Mouse (Mus musculus) monocyte, adult 5-6 weeks (primary cell): ENCODE measurements around the gene Tapt1. TPM values are rescaled to one million over a fixed set of nuclear protein-coding genes. Genes with fewer than 3 reads are reported as not detected.
A peak's percentile ranks its signal among the peaks of the same experiment; 100 is the strongest.

ENCODE experiments used
- ATAC-seq: fragments of 153-309, 156-312 bp; replicated peaks from 2 replicates; pipeline ENCODE4 v1.8.0; 2017; ENCODE audit warnings: mild to moderate bottlenecking; ENCODE audit not compliant: low TSS enrichment, insufficient number of reproducible peaks, severe bottlenecking, poor library complexity, low FRiP score
- total RNA-seq: library from RNA; stranded (forward); fragments of 200-1000, 200-491, 200-594 nt; gene quantifications from 3 replicates; pipeline ENCODE4 v1.2.3, GENCODE M21; 2017

Tapt1 gene
- total RNA-seq, 1 experiment from 2014 or later = 60.4 TPM

DNA sequence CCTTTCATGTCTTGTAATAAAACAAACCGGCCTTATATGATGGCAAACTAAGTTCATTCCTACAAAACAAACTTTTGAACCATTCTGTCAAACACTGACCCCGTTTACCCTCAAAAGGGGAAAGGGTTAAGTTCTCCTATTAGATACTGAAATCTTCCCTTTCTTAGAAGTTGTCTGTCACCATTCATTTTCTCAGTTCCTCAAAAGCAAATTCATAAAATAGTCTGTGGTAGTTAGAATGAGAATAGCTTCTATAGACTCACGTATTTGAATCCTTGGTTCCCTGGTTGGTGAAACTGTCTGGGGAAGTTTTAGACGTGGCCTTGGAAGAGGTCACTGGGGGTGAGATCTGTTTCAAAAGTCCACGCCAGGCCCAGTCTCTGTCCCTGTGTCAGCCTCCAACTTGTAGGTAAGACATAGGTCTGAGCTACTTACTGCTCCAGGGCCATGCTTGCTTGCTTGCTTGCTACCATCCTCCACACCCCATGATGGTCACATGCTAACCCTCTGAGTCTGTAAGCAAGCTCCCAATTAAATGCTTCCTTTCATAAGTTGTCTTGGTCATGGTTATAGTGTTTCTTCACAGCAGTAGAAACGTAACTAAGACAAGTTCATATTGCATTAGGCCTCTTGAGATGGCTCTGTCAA lies 14.5 kb downstream of the Tapt1 start:
- ATAC-seq = peak; percentile 18; the same call in 1 of the 2 replicates

DNA sequence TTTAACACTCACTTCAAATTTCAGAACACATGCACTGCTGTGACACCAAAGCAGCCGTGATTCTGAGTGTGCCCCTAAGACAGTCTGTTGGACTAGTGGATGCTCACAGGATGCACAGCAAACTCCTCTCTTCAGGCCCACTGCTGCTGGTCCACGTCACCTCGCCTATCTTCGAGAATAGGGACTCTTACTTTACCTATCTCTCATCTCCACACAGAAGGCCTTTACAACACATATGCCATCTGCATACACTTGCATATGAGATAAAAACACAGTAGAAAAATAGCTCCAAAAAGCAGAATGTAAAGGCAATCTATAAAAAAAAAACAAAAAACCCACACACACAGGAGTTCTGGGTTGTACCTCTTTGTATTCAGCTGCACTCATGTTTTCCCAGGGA lies 19.1 kb downstream of the Tapt1 start:
- ATAC-seq = no peak

- ATAC-seq = no peak
Observed at GRCm38 (mm10) chr5:44206651-44207050, 19.8 kb downstream of the Tapt1 start.

DNA sequence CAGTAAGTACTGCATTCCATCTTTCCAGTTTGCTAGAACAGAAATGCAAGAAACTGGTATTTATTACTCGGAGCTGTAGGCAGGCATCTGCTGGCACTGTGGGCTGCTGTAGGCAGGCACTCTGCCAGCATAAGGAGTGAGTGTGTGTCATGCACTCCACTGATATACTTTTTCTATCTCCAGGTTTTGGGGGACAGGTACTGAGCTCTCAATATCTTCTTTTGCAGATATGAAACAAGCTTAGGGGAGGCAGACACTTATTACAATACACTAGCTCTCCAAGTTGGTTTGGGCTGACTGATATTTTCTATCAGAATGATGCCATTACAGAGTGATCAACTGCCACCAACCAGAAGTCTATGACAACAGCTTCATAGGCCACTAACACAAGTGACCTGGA lies 23.0 kb downstream of the Tapt1 start:
- no peak for ATAC-seq

DNA sequence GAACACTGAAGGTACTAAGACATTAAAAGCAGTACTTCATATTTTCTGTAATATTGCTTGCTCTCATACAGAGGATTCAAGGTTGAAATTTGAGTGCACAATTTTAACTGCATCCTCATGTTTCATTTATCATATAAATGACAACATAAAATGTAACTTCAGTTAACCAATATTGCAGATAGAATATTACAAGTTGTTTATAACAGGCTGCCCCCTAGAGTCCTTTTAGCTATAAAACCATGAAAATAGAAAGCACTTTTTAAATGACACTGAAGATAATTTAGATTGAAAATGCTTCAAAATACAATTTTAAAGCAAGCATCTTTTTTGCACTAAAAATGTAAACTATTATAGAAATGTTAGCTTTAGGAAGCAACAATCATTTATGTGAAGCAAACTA lies 24.8 kb downstream of the Tapt1 start:
- ATAC-seq = no peak

DNA sequence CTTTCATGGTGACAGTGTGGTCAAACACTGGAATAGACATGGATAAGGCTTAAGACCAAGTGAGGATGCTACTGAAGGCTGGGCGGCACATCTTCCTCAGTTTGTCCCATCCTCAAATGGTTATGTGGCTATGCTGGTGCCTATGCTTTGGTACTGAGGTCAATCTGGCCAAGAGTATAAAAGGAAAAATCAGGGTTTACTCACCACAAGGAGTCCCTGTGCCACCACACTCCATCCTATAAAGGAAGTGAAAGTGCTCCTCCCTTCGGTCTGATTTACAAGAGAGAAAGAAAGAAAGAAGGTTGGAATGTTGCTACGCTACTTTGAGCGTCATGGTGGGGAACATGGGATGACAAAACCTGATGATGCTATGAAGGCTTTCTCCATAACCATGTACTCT lies 27.3 kb downstream of the Tapt1 start:
- ATAC-seq = peak; percentile 31; the same call in 1 of the 2 replicates

DNA sequence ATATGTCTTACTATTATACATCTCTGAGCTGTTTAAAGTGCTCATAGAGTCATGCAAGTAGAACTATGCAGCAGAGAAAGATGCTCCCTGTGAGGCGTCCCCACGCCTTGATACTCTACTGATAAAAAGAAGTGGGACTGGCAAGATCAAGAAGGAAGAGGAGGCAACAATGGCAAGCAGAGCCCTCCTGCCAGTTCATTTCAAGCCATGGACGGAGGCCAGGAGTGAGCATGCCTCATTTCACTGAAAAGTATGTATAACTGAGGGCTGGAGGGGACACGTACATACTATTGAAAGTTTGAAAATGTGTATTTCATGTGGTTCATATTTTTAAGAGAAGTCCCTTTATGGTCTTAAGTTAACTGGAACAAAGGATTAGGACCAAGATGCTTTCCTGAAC lies 28.0 kb downstream of the Tapt1 start:
- ATAC-seq = no peak

DNA sequence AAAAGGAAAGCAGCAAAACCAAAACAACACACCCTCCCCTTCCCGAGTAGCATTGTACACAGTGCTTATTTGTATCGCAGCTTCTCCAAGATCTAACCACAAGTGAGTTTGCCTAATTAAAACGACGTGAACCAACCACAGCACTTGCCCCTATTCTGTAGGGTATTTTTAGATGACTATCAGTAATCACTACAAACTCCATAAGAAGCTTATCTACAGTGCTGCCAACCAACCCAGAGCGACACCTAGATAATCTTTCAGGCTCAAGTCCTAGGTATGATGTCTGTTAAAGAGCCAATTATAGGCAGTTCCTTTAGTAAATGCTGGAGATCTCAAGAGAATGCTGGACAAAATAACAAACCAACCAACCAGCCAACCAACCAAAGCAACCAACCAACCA lies 28.6 kb downstream of the Tapt1 start:
- no peak for ATAC-seq

DNA sequence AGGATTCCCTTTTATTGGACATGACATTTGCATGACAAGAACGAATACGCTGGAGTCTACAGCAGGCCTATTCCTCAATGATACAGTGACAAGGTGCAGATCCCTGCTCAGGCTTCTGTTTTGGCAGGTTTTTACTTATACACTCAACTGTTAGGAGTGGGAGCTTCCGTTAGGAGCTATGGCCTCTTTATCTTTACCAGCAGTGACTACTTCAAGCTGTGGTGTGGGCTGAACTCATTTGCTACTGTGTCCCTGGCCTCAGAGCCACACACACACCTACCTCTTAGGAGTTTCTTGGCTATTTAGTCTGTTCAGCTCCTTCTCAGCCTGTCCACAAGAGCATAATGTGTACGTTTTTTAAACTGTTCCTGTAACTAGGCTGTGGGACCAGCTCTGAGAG lies 30.3 kb downstream of the Tapt1 start:
- ATAC-seq = no peak

- ATAC-seq = no peak
Observed at GRCm38 (mm10) chr5:44187370-44187769, 39.1 kb downstream of the Tapt1 start.

DNA sequence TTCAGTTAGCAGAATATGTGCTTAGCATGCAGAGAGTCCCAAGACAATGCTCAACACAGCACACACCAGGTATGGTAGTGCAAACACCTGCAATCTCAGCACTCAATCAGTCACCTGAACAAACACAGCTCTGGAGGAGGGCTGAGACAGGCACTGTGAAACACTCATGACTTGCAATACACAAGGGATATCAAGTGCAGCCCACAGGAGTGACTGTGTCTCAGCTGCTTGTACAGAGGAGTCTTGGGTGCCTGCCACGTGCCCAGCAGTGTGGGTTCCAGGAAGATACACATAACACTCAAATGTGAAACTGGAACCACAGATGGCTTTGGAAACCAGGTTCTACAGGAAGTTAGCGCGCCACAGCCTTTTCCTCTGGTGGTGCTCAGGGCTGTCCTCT lies 44.8 kb downstream of the Tapt1 start:
- ATAC-seq = 0 out of 2 replicates have a peak, but pooled peaks have one; percentile 22

DNA sequence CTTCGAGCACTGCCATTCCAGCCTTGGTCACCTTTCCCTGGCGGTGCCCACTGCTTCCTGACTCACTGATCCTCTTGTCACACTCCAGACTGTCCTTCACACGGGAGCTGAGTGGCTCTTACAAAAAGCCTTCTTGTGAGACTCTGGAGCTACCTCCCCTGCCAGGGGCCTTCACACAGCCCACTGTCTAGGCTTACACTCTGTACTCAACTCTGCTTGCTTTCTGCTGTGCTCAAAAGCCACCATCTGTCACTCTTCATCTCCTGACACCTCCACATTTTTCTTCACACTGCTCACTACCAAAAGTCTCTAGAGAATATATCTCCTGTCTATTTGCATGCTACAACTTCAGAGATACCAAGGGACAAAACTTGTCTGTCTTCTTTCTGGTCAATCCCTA lies 46.0 kb downstream of the Tapt1 start:
- no peak for ATAC-seq

DNA sequence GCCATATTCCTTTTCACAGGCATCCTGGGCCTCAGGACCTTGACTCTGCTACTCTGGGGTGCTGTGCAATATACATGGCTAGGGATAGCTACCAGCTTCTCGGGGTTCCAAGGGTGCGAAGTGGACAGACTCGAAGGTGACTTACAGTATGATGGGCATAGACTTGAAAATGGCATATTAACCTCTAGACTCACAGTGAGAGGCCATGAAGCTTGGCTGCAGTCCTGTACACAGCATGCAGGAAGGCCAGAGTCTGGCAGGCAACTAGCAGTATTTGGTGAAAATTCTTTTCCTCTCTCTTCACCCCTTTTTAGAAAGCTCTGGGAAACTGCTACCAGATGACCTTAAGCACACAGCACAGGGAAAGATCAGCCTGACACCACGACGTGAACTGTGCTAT lies 52.4 kb downstream of the Tapt1 start:
- no peak for ATAC-seq

DNA sequence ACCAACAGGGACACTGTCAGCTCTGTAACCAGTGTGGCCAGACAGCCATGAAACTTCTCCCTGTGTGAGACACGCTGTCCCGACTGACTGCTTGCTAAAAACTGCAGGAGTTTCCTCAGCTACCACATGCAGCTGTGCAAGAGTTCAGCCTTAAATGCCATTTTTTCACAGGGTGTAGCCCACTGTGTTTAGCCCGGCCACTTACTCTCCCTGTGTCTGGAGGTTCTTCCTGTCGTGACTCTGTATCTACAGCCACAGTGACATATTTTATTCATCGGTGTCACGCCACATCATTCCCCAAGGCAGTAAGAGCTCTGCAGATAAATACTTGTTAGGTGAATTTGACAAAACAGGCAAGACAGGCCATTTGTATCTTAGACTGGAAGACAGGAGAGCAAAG lies 59.6 kb downstream of the Tapt1 start:
- ATAC-seq = no peak

- no peak for ATAC-seq
Observed at GRCm38 (mm10) chr5:44165854-44166253, 60.6 kb downstream of the Tapt1 start.

DNA sequence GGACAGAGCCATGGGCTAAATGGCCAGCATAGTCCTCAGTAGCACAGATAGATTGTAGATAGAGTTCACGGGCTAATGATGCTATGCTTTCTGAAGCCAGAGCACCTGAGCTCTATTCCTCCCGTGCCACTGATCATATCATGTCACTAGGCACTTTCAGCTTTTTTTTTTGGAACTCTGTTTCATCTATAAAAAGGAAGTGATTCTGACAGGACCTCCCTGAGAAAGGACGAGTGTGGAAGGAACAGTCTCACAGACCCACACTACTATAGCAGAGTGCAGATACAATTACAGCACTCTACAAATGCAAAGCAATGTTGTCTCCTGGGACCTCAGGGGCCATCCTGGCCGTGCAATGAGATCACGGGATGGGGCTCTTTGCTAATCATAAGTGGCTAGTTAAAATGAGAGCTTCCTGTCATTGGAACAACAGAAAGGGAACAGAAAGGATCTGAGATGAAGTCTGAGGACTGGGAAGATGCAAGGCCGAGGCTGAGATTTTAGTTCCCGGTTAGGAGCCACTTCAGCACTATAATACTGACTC lies 62.1 kb downstream of the Tapt1 start:
- no peak for ATAC-seq

GRCm38 (mm10) chr5:44163318-44163717 lies 63.1 kb downstream of the Tapt1 start:
- no peak for ATAC-seq

GRCm38 (mm10) chr5:44162786-44163185 lies 63.6 kb downstream of the Tapt1 start:
- no peak for ATAC-seq

DNA sequence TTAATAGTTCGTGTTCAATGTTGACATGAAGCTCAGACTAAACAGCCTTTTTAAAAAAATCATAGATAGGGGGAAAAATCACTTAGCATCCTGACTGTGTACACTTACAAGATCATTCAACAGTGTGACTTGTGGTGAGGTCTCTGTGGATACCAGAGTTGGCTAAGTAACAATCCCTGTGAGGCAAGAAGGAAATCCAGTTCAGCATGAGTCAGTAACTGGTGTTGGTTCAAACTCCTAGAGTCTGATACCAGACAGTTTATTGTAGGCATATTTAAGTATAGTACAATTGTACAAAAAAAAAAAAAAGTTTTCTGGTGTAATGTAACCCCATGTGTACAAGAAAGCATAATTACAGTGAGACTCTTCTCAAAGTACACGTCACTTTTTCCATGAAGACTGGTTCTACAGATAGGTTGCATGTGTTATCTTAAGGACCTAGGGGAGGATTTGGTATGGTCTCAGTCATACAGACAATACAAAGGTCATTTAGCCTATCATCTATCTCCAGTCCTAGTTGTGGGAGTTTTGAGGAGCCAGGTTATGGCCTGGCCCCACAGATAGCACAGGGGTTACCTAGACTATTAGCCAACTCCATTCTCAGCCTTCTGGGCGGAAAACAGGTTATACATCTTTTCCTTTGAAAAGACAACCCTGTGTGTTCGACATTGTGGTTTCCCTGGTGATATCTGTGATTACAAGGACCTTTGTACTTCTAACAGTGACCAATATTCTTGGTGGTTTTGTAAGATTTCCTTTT lies 66.6 kb downstream of the Tapt1 start:
- no peak for ATAC-seq

GRCm38 (mm10) chr5:44159231-44159630 lies 67.2 kb downstream of the Tapt1 start:
- no peak for ATAC-seq
